Mouse (Mus musculus) testis, adult 10 weeks (tissue): ENCODE measurements around the gene Mtpn. TPM values are rescaled to one million over a fixed set of nuclear protein-coding genes. Genes with fewer than 3 reads are reported as not detected.

Source experiments
- polyA plus RNA-seq: library from polyadenylated mRNA; stranded (reverse); fragments of 350-450 nt; fragmentation: Illumina TruSeq; extraction: RNeasy Lipid Tissue Mini Kit (QIAGEN cat#74804); gene quantifications from one replicate; pipeline ENCODE4 v1.2.3, GENCODE M21; 2014; ENCODE audit warnings: low read depth, low replicate concordance

Mtpn gene
- polyA plus RNA-seq = 115 TPM

GRCm38 (mm10) chr6:35539304-35540009 is at the start of gene Mtpn:
Gene Mtpn (minus strand): TSS chr6:35539888.

Other genes starting within 250 kb of the Mtpn start
- 1.7 TPM for gene Slc13a4, start 231.8 kb downstream of the Mtpn start, polyA plus RNA-seq
- gene Fam180a, start 213.7 kb downstream of the Mtpn start, polyA plus RNA-seq = 1.2 TPM